Mouse (Mus musculus) kidney, postnatal 25 days (tissue): Measurements from ENCODE around the gene 4930558K02Rik.

ENCODE experiments used
- DNase-seq, 2 experiments: peaks; one replicate each; pipeline ENCODE4 v3.0.0; 2021; ENCODE audit warnings: mixed read lengths in 2 of 2

4930558K02Rik gene

DNA sequence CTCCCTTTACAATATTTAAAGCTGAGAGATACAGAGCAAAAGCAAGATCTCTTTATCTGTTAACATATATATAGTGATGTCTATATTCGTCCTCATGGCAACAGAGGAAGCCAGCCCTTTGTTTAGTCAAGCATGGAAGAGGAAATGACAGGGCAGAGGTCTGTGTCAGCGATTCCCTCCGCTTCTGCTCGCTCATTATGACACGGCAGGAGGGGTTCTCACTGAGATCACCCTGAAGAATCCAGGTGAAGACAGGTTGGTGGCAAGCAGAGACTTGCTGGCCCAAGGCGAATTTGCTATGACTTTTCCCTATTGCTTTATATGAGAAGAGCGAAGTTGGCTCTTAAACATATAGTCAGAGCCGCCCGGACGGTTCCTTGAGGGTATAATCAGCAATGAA, 83.3 kb downstream of the 4930558K02Rik start:
- DNase-seq, result no peak

DNA sequence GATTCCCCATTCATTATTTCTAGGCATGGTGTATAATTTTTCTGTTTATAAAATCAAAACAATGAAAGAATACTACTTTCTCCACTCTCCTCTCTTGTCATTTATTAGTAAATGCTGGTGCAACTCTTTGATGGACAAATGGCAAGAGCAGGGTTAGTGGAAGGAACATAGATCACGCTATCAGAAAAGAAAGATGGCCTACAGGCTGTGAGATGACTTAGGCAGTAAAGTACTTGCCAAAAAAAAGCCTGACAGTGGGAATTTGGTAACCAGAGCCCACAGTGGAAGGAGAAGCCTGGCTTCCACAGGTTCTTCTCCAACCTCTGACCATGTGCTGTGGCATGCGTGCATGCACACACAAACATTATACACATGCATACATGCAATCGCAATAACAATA, 84.4 kb downstream of the 4930558K02Rik start:
- DNase-seq, result no peak

DNA sequence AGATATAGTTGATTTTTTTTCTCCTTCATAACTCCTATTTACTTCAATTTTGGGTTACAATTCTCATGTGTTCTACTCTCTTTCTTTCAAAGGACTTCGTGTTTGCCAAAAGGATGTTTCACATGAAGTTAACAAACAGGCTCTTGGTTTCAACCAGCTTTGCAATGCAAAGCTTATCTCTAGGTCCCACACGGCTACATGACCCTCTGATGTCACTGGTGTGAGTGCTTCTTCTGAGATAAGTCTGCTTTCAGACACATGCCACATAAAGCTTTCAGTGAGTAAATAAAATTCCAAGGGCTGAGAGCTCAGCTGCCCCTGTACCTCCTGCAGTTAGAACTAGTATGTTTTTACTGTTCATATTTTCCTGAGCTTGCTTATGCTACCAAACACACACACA, 84.9 kb downstream of the 4930558K02Rik start:
- DNase-seq, result no peak

DNA sequence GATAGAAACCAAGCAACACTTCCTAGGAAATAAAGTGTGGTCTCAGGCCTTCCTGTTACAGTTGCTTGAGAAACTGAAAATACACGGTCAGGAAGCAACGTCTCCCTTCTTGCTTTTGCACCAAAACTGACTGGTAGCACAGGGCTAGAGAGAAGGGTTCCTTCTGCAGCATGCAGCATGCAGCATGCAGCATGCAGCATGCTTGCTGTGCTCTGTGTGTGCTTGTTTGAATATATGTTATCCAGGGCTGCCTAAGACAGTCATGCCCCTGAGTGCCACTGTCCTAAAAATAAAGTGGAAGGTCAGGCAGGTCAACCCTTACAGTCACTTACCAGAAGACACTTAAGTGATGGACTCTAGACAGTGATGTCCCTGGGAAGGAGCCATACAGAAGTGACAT, 85.3 kb downstream of the 4930558K02Rik start:
- no peak for DNase-seq
